Mouse (Mus musculus) neural tube, embryonic 10.5 days (tissue): ENCODE data around the gene Ivns1abp.
"Not testable (repeated sequence)": the region's sequence is repeated elsewhere in the genome, so short reads cannot be mapped to it uniquely, and the experiment has no call there.

Experiments
- DNase-seq: peaks from one replicate; pipeline ENCODE4 v3.0.0-alpha.2; 2017; ENCODE audit warnings: low spot score; ENCODE audit errors: extremely low spot score

Gene Ivns1abp

DNA sequence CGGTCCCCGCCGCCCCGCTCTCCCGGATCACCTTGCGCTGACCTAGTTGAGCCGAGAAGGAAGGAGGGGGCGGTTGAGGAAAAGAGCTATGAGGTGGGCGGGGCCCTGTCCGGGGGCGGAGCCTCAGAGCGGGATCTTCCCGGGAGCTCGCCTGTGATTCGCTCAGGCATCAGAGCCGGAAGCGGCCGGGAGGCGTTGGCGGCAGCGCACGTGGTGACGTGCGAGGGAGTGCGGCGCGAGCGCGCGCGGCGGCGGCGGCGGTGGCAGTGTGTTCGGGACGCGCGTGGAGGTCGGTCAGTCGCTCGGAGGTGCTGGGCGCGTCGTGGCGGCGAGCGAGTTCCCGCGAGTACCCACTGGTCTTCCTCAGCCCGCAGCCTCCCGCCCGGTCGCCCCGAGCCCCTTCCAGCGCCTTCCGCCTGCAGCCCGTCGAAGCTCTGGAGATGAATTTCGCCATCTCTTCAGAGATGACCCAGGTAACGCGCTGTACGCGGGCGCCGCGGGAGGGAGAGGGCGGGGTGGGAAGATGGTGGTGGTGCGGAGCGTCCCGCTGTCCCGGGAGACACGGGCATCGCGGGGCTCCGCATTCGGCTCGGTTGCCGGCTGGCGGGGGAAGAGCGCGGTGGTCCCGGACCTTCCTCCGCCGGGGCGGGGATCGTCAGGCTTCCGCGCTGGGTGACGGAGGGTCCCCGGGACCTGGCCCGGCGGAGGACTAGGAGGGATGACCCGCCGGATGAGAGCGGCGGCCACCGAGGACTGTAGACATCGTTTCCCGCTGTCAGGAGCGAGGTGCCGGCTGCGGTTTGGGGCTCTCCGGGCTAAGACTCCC, at the start of gene Ivns1abp:
Gene Ivns1abp, plus strand, starts transcription at position 195 of the 826 bp plus-strand sequence.
- DNase-seq: peak; percentile 95

DNA sequence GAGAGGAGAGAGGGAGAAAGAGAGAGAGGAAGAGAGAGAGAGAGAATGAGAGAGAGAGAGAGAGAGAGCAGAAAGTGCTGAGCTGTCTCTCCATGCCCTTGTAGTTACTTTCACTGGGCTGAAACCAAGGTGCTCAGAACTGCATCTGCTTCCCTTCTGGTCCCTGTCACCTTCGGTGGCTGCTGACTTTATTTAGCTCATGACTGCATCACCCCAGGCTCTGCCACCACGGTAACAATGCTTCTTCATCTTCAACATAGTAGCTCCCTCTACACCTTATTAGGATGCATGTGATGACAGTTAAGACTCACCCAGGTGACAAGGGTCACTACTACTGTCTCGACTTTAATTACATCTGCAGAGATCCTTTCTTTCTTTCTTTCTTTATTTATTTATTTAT, 48.8 kb upstream of the Ivns1abp start:
- DNase-seq: no peak

DNA sequence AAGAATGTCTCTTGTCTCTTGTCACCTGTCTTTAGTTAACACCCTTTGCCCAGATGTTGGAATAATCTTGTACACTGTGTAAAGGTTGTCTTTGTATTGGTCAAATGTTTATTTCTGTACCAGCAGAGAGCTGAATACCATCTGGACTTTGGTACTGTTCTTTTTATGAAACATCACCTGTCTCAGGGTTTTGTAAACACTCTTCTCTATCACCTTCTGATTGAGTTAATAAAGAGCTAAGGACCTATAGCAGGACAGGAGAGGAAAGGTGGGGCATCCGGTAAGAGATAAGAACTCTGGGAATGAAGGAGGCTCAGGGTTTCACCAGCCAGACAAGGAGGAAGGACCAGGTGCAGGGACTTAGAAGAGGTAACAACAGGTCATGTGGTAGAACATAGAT, 47.7 kb upstream of the Ivns1abp start:
- no peak for DNase-seq

DNA sequence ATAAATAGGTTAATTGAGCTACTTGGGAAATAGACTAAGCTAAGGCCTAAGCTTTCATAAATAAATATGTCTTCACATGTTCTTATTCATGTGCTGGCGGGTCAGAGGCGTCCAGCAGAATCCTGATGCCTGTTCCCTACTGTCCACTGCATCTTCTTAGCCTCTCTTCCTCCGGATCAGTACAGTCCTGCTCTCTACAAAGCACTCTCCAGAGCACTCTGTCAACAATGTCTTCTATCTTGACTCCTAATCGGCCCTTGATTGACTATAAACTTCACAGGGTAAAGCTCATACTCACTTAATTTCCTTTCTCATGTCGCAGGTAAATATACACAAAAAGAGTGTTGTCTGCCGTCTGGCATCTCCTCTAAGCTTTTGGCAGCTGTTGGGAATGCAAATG, 47.3 kb upstream of the Ivns1abp start:
- no peak for DNase-seq

DNA sequence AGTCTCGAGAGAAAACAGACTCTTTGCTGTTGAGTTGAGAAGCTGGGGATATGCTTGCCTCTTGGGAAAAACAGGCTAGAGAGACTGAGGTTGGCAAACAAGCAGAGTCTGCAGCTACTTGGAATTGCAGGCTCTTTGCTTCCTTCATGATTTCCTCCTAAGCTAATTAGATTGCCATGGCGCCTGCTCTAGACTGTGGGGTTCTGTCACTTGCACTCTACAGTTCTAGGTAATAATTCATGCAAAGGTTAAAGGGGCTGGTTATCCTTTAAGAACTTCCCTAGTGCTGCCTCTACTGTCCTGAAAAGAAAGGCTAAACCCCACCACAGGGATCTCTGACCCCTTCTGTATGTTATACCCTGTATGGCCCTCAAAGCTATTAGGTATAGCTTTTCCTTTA, 46.7 kb upstream of the Ivns1abp start:
- no peak for DNase-seq

DNA sequence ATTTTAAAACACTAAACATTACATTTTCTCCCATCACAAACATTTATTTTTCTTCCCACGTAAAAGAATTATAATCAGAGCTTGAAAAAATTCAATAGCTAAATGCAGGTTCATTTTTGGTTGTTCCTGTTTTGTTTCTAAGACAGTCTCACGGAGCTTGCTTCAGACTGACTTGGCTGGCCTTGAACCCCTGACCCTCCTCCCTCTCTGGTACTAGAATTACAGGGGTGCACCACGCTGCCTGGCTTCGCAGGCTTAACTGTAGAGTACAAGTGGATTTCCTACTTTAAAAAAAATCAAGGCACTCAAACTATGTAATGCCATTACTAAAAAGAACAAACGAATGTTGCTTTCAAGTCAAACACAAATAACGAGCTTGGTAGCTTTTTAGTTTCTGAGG, 42.8 kb upstream of the Ivns1abp start:
- DNase-seq: no peak

DNA sequence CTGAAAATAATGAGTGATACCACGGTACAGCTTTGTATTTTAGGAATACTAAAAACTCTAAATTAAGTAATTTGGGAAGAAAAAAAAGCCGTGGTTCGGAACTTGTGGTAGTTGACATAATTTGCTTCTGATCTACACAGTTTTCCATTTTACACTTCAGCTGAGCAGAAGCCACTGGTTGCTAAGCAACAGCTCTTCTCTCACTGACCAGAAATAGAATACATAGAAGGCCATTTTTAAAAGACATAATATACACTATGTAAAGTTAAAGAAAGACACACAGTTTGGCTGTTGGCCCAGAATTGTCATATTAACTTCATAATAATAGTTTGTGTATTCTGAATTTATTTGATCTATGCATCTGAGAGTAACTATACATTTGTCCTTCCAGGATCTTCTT, 42.4 kb upstream of the Ivns1abp start:
- no peak for DNase-seq

DNA sequence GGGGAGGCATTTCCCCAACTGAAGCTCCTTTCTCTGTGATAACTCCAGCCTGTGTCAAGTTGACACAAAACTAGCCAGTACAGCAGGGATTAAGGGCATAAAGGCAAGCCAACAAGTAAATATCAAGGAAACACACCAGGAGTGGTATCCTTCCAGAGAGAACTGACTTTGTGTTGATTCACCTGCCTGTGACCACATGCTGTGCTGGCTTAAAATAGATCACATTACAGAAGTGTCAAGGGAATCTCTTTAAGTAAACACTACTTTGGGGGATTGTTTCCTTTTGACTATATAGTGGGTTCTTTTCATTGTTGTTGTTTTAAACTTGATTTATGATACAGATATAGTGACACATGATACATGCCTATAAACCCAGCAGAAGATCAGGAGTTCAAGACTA, 41.0 kb upstream of the Ivns1abp start:
- no peak for DNase-seq

DNA sequence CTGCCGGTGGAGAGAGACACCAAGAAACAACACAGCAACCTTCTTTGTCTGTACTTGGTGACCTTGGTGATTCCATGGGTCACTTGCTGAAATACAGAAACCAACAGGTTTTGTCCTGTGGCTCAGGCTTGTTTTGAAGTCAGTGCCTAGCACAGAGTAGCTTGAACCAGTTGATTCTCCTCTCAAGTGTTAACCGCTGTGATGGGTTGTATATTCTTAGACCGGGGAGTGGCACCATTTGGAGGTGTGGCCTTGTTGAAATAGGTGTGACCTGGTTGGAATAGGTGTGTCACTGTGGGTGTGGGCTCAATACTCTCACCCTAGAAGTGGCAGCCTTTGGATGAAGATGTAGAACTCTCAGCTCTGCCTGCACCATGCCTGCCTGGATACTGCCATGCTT, 39.3 kb upstream of the Ivns1abp start:
- not testable (repeated sequence) for DNase-seq

DNA sequence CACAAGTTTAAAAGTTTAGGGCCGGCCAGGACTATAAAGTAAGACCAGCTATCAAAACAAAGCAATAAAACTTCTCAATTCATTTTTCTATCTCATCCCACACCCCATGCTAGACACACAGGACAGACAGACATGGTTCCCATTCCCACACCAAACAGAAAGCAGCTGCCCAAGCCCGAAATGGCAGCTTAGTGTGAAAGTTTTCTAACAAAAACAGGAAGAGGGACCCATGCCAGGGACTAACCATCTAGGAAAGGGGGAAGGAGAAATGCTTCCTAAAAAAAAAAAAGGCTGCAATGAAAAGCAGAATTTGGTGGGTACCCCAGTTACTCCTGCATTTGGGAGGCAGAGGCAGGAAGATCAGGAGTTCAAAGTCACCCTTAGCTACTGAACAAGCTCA, 37.2 kb upstream of the Ivns1abp start:
- DNase-seq: no peak

DNA sequence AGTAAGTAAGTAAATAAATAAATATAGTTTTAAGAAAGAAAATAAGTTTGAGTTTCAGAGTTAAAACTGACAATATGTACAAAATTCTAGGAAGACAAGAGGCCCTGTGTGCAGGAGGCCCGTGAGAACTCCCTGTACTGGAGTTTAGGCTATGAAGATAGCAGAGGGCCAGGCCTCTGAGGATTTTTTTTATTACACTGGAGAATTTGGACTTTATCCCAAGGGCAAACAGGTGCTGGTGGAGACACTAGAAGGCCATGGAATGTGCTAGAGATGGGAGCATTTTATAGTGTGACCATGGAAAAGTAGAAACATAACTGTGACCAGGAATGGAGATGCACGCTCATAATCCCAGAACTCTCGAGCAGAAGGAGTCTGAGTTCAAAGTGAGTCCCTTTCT, 36.5 kb upstream of the Ivns1abp start:
- DNase-seq: no peak

DNA sequence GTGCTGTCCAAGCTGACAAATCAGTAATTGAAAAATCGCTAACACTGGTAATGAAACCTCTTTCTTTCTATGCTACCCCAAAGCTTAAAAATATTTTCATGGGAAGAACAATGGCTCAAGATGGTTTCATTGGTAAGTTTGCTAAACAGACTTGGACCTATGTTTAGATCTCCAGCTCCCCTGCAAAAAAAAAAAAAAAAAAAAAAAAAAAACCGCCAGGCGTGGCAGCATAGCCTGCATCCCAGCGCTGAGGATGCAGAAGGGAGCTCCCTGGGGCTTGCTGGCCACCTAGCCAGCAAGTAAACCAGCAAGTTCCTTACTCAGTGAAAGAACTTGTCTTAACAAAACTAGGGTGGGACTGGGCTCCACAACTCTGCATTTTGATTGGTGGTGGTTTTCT, 35.8 kb upstream of the Ivns1abp start:
- no peak for DNase-seq

DNA sequence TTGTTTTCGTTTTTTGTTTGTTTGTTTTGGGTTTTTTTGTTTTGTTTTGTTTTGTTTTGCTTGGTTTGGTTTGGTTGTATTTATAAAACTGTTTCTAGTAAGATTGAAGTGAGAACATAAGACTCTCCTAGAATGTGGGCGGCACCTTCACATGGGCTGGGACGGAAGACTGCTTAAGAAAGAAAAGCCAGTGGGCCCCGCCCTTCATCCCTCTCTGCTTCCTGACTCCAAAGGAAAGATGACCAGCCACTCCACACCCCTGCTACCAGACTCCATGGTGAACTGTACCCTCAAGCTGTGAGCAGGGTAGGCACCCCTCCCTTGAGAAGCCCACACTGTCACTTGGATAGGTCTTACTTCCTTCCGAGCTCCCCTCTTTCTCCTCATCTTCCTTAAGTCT, 33.8 kb upstream of the Ivns1abp start:
- no peak for DNase-seq

DNA sequence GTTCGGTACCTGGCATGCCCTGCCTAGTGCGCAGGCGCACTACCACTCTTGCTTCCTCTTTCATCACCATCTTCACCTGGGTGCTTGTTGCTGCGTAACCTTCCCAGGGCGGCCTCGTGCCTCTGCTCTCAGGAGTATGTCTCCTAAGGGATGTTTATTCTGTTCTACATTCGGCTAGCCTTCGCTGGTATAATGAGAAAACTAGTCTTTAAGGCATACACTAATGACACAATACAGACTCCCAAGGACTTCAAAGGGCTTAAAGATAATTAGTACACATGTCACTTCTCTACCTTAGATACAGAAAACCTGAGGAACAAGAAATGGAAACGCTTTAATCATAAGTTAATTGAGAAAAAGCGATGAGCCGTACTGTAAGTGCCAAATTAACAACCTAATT, 32.9 kb upstream of the Ivns1abp start:
- no peak for DNase-seq

DNA sequence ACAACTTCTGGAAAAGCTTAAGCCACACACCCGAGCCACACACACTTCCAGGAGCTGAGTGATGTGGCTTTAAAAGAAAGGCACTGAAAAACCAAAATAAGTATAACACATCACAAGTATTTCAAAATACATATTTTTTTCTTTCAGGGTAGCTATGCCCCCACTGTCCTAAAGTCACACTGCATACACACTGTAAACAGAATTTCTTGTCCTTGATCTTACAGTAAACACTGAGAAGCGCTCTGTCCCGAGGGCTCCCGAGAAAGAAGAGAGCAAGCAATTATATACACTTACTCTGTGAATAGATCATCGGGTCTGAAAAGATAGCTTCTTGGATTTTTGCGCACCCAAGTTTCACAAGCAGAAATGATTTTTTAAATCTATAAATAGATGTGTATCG, 25.0 kb upstream of the Ivns1abp start:
- no peak for DNase-seq

DNA sequence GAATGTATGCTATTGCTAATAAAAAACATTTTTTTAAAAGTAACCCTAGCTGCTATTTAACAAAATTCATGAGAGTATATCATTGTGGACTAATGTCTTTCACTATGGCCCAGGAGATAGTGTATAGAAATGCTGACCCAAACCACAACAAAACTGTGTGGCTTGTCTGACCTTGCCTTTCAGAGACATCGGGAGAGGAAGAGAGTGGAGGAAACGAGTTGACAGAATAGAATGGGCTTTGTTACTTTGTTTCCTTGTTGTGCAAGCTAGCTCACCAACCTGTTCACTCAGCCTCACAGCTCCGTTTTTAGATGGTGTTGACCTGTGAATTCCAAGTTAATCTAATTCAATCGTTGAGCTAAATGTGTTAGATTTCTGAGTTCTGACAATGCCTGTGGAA, 23.9 kb upstream of the Ivns1abp start:
- no peak for DNase-seq

DNA sequence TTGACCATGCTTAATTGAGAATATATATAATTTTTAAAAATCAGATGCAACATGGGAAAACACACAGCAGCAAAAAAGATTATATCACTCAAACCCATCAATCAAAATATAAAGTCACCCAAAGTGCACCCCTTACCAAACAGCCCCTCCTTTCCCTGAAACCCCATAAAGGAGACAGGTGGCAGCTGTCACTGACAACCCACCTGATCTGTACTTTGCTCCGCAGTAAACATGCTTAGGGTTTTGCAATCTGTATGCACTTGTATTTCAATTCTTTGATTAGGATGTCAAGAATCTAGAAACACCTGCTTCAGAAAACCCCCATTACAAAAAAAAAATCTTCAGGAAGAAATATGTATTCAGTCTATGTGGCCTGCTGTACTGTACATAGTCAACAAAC, 18.9 kb upstream of the Ivns1abp start:
- DNase-seq: no peak

DNA sequence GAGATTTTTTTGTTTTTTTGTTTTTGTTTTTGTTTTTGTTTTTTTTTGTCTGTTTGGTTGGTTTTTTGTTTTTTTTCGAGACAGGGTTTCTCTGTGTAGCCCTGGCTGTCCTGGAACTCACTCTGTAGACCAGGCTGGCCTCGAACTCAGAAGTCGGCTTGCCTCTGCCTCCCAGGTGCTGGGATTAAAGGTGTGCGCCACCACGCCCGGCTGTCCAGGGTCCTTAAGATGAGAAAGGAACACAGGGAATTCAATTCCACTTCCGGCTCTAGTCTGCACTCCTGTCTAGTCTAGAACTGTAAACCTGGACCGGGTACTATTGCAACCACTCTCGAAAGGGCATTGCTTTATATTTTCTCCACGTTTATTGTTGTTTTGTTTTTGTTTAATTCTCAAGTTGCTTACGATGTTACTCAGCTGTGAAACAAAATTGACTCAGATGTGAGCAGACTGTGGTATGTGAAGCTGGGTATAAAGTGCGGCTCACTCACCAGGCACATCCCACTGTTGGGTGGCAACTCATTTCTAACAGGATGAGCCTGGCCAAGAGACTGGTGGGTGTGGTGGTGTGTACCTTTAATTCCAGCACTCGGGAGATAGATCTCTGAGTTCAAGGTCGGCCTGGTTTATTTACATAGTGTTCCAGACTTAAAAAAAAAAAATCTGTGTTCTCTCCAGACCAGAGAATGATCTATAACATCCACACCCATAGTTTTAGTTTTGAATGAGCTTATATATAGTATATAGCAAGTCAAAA, 15.8 kb upstream of the Ivns1abp start:
- no peak for DNase-seq

DNA sequence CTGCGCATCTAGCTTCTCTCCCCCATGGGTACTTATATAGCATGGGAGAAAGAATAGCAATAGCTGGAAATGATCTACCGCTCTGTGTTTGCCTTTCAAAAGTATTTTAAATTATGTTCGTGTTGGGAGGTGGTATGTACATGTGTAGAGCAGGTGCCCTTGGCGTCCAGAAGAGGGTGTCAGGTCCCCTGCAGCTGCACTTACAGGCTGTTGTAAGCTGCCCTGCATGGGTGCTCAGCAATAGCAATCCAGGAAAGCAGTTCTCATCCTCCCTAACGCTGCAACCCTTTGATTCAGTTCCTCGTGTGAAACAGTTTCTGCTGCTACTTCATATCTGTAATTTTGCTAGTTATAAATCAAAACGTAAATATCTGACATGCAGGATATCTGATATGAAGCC, 14.7 kb upstream of the Ivns1abp start:
- DNase-seq: no peak

DNA sequence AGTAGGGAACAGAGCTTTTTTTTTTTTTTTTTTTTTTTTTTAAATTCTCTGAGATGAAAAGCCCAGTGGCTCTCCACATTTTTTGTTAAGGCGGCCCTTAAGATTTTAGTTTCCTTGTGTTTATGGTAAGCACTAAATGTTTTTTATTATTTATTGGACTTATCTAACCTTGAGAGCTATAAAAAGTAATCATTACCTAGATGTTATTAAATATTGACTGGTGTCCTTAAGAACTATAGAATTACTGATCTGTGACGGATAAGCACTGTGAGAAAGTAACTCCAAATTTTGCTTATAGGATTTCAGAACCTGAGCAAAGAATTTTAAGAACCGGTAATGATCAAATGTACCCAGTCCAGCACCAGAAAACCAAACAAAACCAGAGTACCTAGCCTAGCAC, 11.5 kb upstream of the Ivns1abp start:
- DNase-seq: no peak

DNA sequence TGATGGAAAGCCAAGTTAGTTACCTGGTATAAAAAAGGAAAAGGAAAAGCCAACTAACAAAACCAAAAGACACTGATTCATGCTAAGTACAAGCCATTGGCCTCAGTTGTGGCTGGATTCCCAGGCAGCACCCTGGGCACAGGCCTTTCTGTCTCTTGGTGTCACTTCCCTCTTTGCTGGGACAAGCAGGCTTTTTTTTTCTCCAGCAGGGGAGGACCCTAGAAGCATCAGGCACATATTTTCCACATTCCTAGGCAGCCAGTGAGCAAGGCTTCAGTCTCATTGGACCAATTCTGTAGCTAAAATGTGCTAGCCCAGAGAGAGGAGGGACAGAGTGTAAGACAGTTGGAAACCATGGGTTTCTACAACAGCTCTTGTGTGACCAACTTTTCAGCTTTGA, 6.0 kb upstream of the Ivns1abp start:
- no peak for DNase-seq

DNA sequence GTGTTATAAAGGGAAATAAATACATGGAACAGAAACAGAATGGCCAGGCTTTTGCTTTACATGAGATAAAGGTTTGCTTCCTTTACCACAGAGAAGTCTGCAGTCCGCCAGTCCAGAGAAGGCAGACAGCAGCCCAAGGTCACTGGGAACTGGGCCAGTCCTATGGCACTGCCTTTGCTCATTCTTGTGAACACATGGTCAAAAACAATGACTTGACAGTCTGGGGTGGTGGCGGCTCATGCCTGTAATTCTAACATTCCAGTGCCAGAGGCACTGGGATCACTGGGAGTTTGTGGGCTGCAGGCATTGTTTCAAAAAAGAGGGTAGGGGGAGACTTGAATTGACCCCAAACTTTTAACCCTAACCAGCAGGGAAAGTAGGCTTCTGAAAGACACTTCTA, 5.3 kb upstream of the Ivns1abp start:
- no peak for DNase-seq
